Mouse (Mus musculus) CD4-positive helper T cell, adult 2 months (primary cell): Measurements from ENCODE around the gene 9130230L23Rik.

Experiments used
- DNase-seq: peaks from one replicate; pipeline ENCODE4 v3.0.0-alpha.2; 2012; ENCODE audit warnings: low read depth, missing footprints, low spot score

9130230L23Rik gene

DNA sequence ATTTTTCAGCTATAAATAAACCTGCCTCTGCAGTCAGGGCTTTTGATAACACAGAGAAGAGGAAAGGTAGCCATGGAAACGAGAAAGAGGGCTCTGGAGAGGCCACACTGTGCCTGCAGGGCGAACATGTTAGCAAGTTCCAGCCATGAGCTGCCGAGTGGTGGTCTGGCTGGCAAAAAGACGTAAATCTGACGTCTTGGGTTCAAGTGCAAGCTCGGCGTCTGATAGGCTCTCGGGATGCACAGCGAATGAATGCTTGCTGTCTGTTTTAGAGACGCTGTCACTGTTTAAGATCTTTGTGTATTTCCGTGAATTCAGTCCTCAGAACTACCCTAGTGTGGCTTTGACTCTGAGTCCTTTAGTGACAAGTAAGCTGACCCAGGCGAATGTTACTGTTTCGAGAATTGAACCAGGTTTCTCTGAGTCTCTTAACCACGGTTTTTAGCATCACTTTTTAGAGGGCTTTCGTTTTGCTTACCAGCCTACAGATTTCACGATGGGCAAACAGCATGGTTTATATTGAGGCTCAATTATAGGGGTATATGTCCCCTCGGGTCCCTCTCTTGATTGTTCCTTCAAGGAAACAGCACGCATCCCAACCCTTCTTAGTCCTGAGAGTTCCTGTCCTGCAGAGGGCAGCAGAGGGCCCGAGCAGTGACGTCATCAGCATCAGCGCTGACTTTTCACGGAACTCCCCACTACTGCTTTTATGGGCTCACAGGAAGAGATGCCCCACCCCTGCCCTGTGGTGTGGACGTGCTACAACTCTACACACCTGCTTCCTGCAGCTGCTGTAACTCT, 48.5 kb downstream of the 9130230L23Rik start:
- DNase-seq: peak; percentile 97

DNA sequence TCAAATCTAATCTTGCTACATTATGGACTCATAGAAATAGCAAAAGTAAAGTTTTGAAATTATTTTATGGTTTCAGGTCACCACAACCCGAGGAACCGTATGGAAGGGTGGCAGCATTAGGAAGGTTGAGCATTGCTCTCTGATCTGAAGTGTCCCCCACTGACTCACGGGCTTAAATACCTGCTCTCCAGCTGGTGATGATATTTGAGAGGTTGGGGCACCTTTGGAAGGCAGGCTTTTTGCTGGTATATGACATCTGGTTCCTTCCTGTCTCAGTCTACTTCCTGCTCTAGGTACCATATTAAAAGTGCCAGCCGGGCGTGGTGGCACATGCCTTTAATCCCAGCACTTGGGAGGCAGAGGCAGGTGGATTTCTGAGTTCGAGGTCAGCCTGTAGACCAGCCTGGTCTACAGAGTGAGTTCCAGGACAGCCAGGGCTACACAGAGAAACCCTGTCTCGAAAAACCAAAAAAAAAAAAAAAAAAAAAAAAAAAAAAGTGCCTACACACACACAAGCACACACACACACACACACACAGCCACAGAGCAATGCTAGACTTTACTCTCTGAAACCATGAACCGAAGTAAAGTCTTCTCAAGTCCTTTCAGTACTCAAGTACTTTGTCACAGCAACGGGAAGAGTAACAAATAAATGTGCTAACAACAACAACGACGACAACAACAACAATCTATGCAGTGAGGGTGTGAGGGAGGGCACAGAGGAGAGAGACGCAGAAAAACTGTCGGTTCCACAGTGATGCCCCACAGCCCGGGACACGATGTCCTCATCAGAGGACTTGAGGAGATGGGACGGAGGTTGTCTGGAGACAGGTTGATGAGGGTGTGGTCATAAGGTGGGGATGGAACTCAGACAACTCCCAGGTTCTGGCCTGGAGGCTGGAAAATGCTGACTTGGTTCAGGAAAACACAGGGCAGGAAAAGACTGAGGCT, 49.7 kb downstream of the 9130230L23Rik start:
- peak; percentile 39 for DNase-seq

DNA sequence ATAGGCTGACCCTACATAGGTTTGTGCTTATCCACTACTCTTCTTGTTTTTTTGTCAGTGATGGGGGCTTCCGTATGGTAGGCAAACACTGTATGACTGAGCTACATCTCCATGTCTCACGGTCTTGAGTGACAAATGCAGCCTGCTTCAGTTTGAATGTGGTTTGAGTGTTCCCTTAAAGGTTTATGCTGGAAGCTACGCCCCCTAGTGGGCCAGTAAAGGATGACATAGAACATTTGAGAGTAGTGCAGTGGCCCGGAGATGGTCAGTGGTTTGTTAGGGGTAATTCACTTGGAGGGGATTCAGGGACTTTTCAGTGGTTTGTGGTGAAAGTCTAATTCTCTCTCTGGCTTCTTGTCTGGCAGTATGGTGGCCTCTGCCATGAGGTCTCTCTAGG, 52.6 kb downstream of the 9130230L23Rik start:
- peak; percentile 66 for DNase-seq

- DNase-seq: peak; percentile 79
Measured at GRCm38 (mm10) chr5:65950679-65951512, 53.2 kb downstream of the 9130230L23Rik start.

DNA sequence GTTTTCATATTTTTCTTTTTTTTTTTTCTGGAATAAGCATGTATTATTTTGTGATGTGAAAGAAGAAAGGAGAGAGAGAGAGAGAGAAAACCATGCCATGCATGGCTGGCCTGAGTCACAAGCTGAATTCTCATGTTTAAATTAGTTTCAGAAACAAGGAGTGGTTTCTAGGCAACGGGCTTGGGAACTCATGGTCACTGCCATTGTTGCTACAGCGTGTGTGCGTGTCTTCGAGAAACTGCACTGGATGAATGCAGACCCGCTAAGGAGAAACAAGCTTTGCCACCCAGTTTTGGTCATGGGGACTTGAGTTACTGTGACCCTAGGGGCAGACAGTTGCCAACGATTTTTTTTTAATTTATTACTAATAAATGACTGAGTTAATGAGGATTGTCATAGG, 53.8 kb downstream of the 9130230L23Rik start:
- no peak for DNase-seq

DNA sequence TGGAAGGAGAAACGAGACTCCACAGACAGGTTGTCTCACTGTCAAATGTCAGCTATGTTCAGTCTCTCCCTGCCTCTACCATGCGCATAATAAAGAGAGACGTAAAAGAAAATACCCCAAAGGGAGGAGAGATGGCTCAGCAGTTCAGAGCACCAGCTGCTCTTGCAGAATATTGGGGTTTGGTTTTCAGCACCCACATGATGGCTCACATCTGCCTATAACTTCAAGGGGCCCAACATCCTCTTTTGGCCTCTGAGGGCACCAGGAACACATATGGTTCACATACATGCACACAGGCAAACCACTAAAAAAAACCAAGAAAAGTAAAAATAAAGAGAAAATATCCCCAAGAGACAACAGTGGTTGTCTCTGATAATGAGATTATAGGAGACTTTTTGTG, 54.3 kb downstream of the 9130230L23Rik start:
- no peak for DNase-seq

DNA sequence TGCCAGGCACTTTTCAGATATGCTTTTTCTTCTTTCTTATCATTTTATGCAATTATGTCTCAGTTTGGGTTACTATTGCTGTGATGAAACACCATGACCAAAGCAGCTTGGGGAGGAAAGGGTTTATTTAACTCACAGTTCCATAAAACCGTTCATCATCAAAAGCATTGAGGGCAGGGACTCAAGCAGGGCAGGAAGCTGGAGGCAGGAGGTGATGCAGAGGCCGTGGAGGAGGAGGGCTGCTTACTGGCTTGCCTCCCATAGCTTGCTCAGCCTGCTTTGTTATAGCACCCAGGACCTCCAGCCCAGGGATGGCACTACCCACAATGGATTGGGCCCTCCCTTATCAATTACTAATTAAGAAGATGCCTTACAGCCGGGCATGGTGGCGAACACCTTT, 62.9 kb downstream of the 9130230L23Rik start:
- no peak for DNase-seq

GRCm38 (mm10) chr5:65937998-65938715, 65.9 kb downstream of the 9130230L23Rik start:
- peak; percentile 81 for DNase-seq

DNA sequence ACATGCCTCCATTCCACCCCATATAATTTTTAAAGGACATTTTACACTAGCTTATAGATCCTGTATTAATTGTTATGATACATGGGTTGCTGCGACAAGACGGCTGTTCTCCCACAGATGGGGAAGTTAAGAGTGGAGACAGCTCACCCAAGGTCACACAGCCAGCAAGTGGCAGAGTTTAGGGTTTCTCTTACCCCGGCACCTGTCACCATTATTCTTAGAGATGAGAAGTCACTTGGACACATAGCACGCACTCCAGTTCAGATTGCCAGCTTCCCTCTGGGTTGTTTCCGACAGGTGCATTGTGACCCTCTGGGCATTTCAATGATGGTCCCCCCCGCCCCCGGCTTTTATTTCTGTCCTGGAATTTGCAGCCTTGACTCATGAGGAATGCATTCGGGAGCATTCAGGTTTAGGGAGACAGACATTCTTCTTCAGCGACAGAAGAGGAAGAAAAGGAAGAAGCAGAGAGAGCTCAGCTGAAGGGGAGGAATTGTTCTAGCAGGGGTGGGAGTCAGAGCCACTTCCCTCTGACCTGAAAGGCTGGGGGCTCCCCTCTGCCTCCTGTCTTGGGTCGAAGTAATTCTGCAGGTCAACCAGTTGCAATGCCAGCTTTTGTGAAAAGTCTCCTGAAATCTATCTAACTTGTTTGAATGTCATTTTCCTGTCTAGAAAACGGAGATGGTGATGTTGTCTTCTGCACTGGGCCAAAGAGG, 66.9 kb downstream of the 9130230L23Rik start:
- no peak for DNase-seq

DNA sequence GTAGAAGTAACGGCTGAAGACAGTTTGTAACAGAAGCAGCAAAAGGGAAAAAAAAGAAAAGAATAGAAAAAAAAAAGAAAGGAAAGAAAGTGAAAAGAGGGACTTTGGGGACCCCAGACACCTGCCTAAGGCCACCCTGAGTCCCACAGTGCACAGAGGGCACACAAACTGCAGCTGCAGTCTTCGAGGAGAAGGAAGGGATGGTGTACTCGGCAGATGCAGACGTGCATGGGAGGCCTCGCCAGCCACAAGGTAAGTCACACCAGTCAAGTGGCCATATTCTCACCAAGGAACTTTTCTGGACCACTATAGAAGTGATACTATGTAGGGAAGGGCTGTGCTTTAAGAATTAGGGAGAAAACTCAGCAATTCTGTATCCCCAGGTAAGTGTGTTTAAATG, 69.3 kb downstream of the 9130230L23Rik start, which contains the start of gene Chrna9:
Chrna9 (plus strand) TSS at position 139 of the 400 bp plus-strand sequence.
- DNase-seq: no peak

- DNase-seq: no peak
Measured at GRCm38 (mm10) chr5:65933764-65934163, 70.3 kb downstream of the 9130230L23Rik start.

DNA sequence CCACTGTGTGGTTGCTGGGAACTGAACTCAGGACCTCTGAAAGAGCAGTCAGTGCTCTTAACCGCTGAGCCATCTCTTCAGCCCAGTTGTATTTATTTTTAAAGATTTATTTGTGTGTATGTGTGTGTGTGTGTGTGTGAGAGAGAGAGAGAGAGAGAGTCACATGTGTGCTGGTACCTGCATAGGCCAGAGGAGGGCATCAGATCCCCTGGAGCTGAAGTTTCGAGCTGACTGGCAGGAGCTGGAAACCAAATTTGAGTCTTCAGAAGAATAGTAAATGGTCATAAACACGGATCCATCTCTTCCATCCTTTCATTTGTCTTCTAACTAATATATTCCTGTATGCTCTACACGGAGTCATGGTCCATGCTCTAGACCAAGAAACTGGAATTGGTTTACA, 70.8 kb downstream of the 9130230L23Rik start:
- DNase-seq: no peak

- no peak for DNase-seq
Measured at GRCm38 (mm10) chr5:65930171-65930570, 73.9 kb downstream of the 9130230L23Rik start.
